Comparison of ENCODE assay signal across 8 mouse cellular contexts in the genomic region with DNA sequence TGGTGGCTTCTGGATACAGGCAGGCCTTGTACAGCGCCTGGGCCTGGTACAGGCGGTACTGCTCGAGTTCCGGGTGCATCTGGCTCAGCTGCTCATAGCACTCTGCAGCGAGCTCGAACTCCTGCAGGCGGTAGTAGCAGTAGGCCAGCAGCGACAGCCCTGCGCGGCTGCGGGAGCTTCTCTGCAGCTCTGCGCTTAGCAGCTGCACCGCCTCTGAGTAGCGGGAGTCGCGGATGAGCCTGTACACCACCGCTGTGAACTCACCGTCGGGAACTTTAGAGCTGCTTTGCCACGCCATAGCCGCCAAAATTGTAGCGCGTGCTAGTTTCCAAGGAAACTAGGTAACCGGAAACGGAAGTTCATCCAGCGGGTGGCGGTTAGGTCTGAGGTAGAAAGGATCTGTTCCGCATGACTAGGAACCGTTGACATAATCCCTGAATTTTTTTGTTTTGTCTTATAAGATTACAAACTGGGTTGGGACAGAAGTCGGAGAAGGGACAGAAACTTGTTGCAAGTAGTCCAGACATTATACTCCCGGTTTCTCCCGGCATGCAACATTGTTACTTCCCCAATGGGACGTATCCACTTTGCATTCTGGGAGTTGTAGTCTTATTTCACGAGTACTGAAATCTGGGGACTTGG. TPM values are rescaled to one million over a fixed set of nuclear protein-coding genes. Genes with fewer than 3 reads are reported as not detected.
A peak's percentile ranks its signal among the peaks of the same experiment; 100 is the strongest.
DNase-seq lines count a peak whose midpoint lies in the region; ATAC-seq lines count a peak whose summit lies in the region.
"Not testable (repeated sequence)": the region's sequence is repeated elsewhere in the genome, so short reads cannot be mapped to it uniquely, and the experiment has no call there.

A gene (minus strand): TSS at position 528 of the 642 bp plus-strand sequence.

- H3K27ac ChIP-seq in brown adipose tissue, adult 24 weeks (replicated peaks; ENCODE audit: low read depth, low read length) = peak within 1 kb of the TSS; percentile 94
- H3K27ac ChIP-seq in heart, embryonic 13.5 days (replicated peaks) = 0 out of 2 replicates have a peak within 1 kb of the TSS, but pooled peaks have one; percentile 48
- peak within 1 kb of the TSS; percentile 71; the same call in 1 of the 2 replicates for H3K27ac ChIP-seq in kidney, embryonic 16.5 days (ENCODE audit: low read length)
- peak within 1 kb of the TSS; percentile 47; the same call in 1 of the 2 replicates for H3K27ac ChIP-seq in limb, embryonic 15.5 days
- H3K27ac ChIP-seq in midbrain, embryonic 16.5 days (ENCODE audit: low read length) = peak within 1 kb of the TSS; percentile 57; the same call in 1 of the 2 replicates

- H3K4me2 ChIP-seq in heart, embryonic 13.5 days = peak within 1 kb of the TSS; percentile 76
- H3K4me2 ChIP-seq in kidney, embryonic 16.5 days (replicated peaks; ENCODE audit: low read depth, low read length) = peak within 1 kb of the TSS; percentile 61
- H3K4me2 ChIP-seq in limb, embryonic 15.5 days = peak within 1 kb of the TSS; percentile 64
- H3K4me2 ChIP-seq in midbrain, embryonic 16.5 days (ENCODE audit: low read length) = peak within 1 kb of the TSS; percentile 65

- 2% methylated on average over 33 of the region's 34 CpGs for WGBS in heart, embryonic 13.5 days
- 3% methylated on average over 28 of the region's 34 CpGs for WGBS in kidney, embryonic 16.5 days
- 3% methylated on average over 32 of the region's 34 CpGs for WGBS in limb, embryonic 15.5 days
- 2% methylated on average over 30 of the region's 34 CpGs for WGBS in midbrain, embryonic 16.5 days

- H3K27me3 ChIP-seq in heart, embryonic 13.5 days (replicated peaks); kidney, embryonic 16.5 days (ENCODE audit: insufficient read depth, low read length); limb, embryonic 15.5 days; midbrain, embryonic 16.5 days (ENCODE audit: control insufficient read depth, insufficient read depth, low read depth, low read length): not testable (repeated sequence)

- peak within 1 kb of the TSS; percentile 87 for H3K4me3 ChIP-seq in brown adipose tissue, adult 24 weeks (ENCODE audit: insufficient read depth, low read depth, low read length)
- H3K4me3 ChIP-seq in heart, embryonic 13.5 days = peak within 1 kb of the TSS; percentile 63
- peak within 1 kb of the TSS; percentile 59 for H3K4me3 ChIP-seq in kidney, embryonic 16.5 days (ENCODE audit: low read length)
- peak within 1 kb of the TSS; percentile 56 for H3K4me3 ChIP-seq in limb, embryonic 15.5 days
- H3K4me3 ChIP-seq in midbrain, embryonic 16.5 days (ENCODE audit: low read depth, low read length) = peak within 1 kb of the TSS; percentile 48

- H3K36me3 ChIP-seq in heart, embryonic 13.5 days; kidney, embryonic 16.5 days (ENCODE audit: insufficient read depth, low read length); limb, embryonic 15.5 days; midbrain, embryonic 16.5 days (ENCODE audit: control insufficient read depth, insufficient read depth, low read length): not testable (repeated sequence)

- H3K9me3 ChIP-seq in heart, embryonic 13.5 days; kidney, embryonic 16.5 days (ENCODE audit: low read length); limb, embryonic 15.5 days; midbrain, embryonic 16.5 days (replicated peaks; ENCODE audit: control insufficient read depth, low read length, poor library complexity, severe bottlenecking): not testable (repeated sequence)

- DNase-seq in 3T3-L1 (ENCODE audit: low read depth, low spot score) = peak; percentile 84
- DNase-seq in fibroblast of lung, adult 2 months (ENCODE audit: low read depth) = peak; percentile 86
- DNase-seq in spleen, adult 18-20 months = peak; percentile 35 to 57

- ATAC-seq in heart, embryonic 13.5 days (ENCODE audit: extremely low read depth, insufficient number of reproducible peaks, low FRiP score, low TSS enrichment) = 0 out of 2 replicates have a peak, but pooled peaks have one; percentile 38
- peak; percentile 64 for ATAC-seq in kidney, embryonic 16.5 days (ENCODE audit: low FRiP score, low TSS enrichment)
- peak; percentile 76 for ATAC-seq in limb, embryonic 15.5 days (ENCODE audit: insufficient number of reproducible peaks, low FRiP score, low TSS enrichment, low read depth)
- peak; percentile 66 for ATAC-seq in midbrain, embryonic 16.5 days

- not testable (repeated sequence) for H3K4me1 ChIP-seq in brown adipose tissue, adult 24 weeks (ENCODE audit: control insufficient read depth, insufficient read depth, insufficient read length, low read length); heart, embryonic 13.5 days; kidney, embryonic 16.5 days (ENCODE audit: insufficient read depth, low read length); limb, embryonic 15.5 days; midbrain, embryonic 16.5 days (ENCODE audit: control insufficient read depth, insufficient read depth, low read length)

- peak within 1 kb of the TSS; percentile 75 for H3K9ac ChIP-seq in heart, embryonic 13.5 days
- H3K9ac ChIP-seq in kidney, embryonic 16.5 days (replicated peaks; ENCODE audit: low read length) = peak within 1 kb of the TSS; percentile 68
- H3K9ac ChIP-seq in limb, embryonic 15.5 days = peak within 1 kb of the TSS; percentile 44
- peak within 1 kb of the TSS; percentile 62 for H3K9ac ChIP-seq in midbrain, embryonic 16.5 days (ENCODE audit: low read depth, low read length)

RNA-seq across cellular contexts. Expression of the gene that starts here (rescaled TPM):
- polyA plus RNA-seq in brown adipose tissue, adult 24 weeks (2012; ENCODE audit: insufficient read depth, insufficient read length, missing spikeins) = 1.5 TPM in 1 of 2 replicates, not detected in the other
- 5.5 and 5.6 TPM in 2 replicates for polyA plus RNA-seq in heart, embryonic 13.5 days (2015; fragmentation: Nextera tagmentation; extraction: Ambion mirVana)
- polyA plus RNA-seq in kidney, embryonic 16.5 days (2015; fragmentation: Nextera tagmentation; extraction: Ambion mirVana) = 9.6 and 10.5 TPM in 2 replicates
- polyA plus RNA-seq in limb, embryonic 15.5 days (2015; fragmentation: Nextera tagmentation; extraction: Ambion mirVana) = 6.0 and 6.3 TPM in 2 replicates
- polyA plus RNA-seq in midbrain, embryonic 16.5 days (2015; fragmentation: Nextera tagmentation; extraction: Ambion mirVana) = 8.8 and 10.2 TPM in 2 replicates

Comparison
In these comparisons a context has a peak if more than half of its experiments do, and no peak if none do; other contexts are left out.
1. Peak in every context shown above with its lines: DNase-seq, ATAC-seq, H3K4me3 ChIP-seq and H3K27ac ChIP-seq.